Mouse (Mus musculus) lung, postnatal 14 days (tissue): ENCODE measurements around the gene Mrpl17.
A peak's percentile ranks its signal among the peaks of the same experiment; 100 is the strongest.
"Not testable (repeated sequence)": the region's sequence is repeated elsewhere in the genome, so short reads cannot be mapped to it uniquely, and the experiment has no call there.

Experiments used
- DNase-seq: peaks from one replicate; pipeline ENCODE4 v3.0.0; 2021

Mrpl17 gene

DNA sequence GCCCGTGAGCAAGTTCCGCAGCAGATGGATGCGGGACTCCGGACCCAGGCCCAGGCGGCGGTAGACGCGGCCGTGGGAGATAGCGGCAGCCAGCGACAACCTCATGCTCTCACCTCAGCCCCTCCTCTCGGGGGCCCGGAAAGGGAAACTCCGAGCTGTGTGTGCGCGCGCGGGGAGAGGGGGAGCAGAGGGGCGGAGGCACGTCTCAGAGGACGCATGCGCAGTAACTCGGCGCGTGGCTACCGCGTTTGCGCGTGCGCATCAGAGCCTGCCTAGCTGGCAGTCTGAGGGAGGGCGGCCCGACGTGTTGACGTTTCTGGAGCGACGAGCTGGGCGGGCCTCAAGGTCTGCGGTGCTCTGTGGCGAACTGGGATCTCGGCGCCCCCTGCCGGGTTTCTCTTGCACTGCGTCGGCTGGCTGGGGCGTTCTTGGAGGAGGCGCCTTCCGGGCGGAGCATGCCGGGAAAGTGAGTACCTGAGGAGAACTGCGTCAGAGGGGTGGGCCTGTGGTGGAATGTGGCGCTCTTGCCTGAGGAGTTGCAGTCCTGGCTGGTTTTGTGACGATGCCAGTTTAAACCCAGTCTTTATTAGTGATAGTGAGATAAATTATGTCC lies at the start of gene Mrpl17:
Gene Mrpl17, minus strand, starts transcription at position 223 of the 613 bp plus-strand sequence.
- peak; percentile 99 for DNase-seq

DNA sequence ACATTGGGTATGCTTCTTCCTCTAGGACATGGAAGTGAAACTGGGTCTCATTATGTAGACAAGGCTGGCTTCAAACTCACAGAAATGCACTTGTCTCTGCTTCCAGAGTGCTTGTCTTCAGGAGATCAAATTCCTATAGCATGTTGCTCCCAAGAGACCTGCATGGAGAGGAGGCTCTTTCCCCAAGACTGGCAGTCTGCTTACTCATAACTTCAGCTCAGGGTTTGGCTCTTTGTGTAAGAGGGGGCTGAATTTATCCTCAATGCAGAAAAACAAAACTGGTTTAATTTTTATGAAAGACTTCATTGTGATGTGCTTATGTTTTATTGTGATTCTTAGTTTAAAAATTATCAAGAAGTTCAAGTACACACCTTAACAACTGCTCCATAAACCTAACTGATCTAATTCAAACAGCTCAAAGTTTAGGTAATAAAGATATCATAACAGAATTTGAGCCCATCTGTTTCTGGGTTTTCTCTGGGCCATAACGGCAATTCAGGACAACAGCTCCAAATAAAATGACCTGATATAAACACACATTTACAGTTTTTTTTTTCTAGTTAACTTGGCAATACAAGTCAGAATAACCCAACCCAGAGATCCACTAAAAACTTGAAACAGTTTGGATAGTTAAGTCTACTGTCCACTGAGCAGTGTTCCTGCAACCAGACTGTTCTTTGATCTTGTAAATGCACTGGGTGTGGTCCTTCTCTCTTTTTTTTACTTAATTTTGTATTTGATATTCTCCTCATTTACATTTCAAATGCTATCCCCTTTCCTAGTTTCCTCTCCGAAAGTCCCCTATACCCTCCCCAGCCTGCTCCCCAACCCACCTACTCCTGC lies 45.0 kb upstream of the Mrpl17 start:
- not testable (repeated sequence) for DNase-seq

DNA sequence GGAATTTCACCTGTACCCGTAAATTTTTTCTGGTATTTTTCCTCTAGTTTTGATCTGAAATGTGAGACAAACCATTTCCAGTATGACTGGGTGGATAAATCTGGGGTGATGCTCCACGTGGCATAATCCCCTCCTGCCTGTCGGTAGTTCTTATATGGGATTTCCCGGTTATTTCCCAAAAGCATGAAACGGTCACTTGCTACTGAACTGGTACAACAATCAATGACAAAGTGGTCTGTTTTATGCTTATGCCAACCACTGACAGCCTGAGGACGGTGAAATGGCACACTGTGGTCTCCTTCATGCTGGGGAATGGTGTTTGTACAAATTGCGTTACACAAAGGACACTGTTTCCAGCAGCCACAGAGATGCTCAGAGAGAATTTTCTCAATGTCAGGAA lies 13.4 kb upstream of the Mrpl17 start:
- no peak for DNase-seq

DNA sequence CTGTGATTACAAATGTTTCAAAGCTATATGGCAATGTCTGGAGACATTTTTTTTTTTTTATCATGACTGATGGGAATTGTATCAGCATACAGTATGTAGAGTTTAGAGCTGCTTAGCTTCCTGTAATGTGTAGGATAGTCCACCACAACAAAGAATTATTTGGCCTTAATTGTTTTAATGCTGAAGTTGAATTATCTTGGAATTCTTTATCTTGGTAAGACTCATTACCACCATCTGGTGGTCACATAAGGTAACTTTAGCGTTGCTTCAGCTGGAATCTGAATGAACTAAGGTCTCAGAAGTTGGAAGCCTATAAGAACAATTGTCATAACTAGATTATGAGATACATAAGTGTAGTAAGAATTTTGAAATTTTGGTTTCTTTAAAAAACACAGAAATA lies 7.6 kb upstream of the Mrpl17 start:
- DNase-seq = no peak

DNA sequence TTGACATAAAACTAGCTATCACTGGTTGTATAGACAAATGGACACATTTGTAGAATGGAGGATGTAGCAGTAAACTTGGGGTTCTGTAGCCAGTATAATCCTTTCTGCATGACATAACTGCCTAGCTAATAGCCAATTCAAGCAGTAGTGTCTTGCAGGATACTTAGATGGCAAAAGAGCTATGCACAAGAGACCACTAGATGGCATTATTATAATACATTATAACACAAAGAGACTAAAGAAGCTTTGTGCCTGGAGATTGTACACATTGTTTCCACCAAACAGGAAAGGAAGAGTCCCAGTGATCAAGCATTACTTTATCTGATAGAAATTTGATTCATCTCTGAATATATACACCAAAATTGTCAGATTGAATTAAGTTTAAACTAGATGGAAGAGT lies 5.8 kb upstream of the Mrpl17 start:
- no peak for DNase-seq

DNA sequence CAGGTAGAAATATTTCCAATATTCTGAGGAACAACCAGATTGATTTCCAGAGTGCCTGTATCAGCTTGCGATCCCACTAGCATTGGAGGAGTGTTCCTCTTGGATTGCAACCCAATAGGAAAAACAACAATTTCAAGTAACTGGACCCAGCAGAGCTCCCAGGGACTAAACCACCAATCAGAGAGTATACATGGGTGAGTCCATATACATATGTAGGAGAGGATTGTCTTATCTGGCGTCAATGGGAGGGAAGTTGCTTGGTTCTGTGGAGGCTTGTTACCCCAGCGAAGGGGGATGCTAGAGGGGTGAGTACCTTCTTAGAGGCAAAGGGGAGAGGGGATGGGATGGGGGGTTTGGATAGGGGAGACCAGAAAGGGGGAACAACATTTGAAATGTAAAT lies 2.4 kb upstream of the Mrpl17 start:
- no peak for DNase-seq

DNA sequence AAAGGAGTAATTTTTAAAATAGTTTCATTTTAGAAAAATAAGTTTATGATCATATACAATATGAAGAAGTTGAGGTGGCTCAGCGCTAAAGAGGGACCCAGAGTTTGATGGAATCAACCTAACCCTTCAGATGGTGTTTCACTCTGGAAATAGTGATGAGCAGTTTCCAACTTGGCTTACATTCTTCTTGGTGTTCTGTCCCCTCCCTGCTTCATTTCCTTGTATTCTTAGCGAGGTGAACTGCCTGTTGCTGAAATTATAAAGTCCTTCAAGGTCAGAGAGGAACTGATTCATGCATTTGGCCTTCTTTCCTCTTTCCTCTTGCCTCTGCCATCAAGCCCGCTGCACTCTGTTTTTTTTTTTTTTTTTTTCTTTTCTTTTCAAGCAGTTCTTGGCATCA lies 1.7 kb upstream of the Mrpl17 start:
- DNase-seq = no peak

DNA sequence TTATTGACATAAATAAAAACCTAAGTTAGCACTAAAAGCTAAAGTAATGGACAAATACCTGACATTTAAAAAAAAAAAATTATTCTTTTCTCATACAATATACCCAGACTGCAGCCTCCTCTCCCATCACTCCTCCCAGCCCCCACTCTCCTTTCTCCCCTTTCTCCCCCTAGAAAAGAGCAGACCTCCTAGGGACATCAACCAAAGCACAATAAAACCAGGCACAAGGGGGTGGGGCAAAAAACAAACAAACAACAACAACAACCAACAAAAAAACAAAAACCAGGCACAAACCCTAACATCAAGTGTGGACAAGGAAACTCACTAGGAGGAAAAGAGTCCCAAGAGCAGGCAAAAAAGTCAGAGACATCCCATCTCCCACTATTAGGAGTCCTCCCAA lies 617 bp upstream of the Mrpl17 start:
- DNase-seq = no peak

DNA sequence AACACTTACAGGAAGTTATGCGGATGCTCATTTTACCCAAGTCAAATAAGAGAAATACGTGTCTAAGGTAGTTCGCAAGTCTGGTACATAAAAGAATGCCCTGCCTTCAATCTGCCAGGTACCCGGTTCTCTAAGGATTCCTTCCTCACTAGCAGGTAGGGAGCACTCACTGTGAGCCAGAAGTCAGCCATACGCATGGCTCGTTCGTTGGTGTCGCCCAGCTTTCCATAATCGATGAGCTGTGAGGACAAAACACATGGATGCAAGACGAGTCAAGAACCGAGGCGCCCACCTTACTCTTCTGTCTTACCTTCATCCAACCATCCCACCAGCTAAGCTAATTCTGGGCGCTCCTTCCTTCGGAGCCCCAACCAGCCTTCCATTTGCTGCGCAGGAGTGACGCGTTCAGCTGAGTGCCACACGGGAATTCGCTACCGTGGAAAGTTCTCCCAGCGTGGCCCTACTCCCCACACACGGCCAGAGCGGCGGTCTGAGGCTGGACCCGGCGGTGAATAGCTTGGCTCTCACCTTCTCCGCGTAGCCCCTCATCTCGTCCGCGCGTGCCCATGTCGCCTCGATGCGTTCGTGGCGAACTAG lies 521 bp downstream of the Mrpl17 start:
- DNase-seq = no peak

DNA sequence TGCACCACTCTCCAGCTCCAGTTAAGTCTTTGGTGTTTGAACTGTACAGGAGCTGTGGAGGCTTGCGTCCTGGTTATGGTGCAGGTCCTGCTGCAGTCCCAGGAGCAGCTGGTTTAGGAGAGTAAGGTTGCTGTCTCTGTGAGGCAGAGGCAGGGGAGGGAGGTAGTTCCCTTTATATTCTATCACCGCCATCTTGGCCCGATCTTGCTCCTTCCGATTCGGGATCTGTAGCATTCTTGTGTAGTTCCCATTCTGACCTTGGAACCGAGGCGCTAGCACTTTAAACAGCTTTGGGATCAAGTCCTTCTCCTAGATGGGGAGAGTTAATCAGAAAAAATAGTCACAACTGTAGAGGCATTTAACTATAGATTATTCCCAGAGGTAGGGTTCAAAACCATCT lies 1.1 kb downstream of the Mrpl17 start:
- no peak for DNase-seq

DNA sequence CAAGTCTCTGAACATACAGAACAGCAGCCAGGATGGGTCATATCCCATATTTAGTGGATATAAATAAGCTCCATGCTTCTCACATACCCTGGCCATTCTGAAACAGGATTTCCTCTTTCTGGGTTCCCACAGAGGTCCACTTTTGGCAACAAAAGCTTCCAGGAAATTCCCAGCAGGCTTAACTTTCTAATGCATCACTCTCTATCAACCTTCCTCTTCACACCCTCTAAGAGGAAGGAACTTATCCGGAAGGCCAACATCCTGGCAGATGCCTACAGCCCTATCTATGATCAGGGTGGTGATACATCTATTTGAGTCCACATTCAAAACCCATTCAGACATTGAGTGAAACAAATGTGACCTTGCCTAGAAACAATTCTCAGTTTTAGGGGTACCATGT lies 2.5 kb downstream of the Mrpl17 start:
- DNase-seq = no peak

DNA sequence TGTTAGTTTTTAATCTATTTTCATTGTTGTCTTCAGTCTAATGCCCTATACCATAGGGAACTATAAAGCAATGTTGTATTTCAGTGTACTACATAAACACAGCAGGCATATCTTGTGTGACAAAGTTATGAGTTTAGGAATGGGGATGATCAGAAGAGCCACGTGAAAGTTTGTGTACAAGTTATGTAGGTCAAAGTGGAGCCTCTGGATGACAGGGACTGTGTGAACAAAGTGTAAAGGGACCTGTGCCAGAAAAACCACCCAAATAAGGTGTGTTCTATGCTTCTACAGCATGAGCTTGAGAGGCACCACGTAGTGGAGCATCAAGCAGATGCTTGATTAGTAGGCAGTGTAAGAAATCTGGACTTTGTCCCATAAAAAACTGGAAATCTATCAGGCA lies 4.2 kb downstream of the Mrpl17 start:
- no peak for DNase-seq

DNA sequence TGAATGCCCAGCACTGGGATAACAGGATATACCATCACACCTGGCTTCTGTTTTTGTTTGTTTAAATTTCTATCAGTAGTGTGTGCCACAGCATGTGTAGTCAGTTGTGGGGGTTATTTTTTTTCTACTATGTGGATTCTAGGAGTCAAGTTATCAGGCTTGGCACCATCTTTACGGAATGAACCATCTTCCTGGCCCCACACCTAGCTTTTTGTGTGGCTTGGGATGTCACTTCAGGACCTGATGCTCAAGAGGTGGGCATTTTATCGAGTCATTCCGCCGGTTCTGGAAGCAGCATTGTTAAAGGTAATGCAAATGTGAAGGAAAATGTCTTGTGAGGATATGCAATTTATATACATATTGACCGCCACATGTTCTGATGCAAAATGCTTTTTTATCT lies 4.8 kb downstream of the Mrpl17 start:
- no peak for DNase-seq

DNA sequence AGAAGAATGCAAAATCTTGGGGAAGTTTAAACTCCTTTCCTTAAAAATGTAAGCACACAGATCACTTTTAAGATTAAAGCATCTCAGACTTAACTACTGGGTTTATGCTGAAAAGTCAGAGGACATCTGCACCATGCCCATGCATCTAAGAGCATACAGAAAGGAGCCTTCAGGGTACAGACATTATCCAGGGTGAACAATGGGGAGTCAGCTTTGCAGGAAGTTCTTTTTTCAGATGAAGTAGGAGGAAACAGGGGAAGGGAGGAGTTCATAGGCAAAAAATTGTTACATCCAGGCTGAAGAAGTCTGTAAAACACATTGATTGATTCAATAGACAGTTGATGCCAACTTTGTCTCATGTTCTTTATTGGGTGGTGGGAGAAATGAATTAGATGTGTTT lies 7.5 kb downstream of the Mrpl17 start:
- no peak for DNase-seq

DNA sequence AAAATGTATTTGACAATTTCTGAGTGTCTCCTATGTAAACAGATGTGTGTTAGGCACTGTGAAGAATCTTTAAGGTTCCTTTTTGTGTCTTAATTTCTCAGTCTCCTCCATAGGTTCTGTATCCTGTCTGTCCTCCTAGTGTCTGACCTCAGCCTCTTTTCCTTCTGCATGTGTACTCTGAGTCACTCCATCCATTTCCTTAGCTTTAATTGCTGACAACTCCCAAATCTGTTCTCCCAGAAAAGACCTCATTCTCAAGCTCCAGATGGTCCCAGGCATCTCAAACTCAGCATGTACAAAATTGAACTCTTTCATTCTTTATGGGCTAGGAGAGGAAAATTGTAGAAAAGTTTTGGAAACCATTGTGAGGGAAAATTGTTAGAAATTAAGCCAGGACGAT lies 8.1 kb downstream of the Mrpl17 start:
- no peak for DNase-seq

DNA sequence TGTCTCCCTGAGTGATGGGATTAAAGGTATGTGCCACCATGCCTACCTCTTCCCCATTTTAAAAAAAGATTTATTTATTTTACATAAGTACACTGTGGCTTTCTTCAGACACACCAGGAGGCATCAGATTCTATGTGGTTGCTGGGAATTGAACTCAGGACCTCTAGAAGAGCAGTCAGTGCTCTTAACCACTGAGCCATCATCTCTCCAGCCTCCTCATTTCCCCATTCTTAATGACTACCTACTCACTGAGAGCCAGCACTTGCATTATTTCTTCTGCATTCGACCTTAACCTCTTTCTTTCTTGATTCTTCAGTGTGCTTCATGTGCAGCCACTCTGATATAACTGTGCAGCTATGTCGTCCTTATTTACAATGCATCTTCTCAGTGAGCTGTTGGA lies 8.6 kb downstream of the Mrpl17 start:
- DNase-seq = no peak

DNA sequence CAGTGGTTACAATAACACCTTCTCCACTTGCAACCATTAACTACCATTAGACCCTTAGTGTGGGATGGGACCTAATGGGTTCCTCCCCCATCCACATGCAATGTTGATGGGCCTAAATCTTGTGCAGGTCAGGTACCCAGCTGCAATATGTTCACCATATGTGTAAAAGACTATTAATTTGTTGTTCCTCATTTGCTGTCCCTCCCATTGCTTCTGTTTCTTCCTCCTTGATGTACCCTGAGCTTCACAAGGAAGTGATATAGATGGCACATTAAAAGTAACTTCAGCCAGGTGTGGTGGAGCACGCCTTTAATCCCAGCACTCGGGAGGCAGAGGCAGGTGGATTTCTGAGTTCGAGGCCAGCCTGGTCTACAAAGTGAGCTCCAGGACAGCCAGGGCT lies 13.9 kb downstream of the Mrpl17 start:
- no peak for DNase-seq

DNA sequence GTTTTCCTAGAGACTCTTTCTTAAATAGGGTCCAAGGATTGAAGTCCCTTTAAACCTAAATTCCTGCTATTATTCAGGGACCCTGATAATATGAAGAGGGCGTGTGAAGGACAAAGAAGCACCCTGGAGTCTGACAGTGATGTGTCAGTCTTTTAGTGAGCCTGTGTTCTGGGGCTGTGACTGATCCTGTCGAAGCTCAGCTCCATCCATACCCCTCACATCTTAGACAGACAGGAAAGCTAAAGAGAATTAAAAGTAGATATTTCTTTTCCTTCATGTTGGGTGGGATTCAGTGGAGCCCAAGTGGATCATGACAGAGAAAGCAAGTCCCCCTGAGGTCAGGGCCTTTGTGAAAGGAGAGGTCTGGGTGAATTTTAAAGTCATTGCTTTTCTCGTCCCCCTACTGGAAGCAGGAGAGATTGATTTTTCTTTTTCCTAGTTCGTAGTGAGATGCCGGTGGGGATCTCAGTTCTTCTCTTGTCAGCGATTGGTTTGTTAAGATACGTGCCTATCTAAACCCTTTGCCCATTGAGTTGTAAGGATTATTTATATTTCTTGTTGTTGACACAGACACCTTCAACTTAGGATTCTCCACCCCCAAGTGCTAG lies 15.0 kb downstream of the Mrpl17 start:
- DNase-seq = no peak

DNA sequence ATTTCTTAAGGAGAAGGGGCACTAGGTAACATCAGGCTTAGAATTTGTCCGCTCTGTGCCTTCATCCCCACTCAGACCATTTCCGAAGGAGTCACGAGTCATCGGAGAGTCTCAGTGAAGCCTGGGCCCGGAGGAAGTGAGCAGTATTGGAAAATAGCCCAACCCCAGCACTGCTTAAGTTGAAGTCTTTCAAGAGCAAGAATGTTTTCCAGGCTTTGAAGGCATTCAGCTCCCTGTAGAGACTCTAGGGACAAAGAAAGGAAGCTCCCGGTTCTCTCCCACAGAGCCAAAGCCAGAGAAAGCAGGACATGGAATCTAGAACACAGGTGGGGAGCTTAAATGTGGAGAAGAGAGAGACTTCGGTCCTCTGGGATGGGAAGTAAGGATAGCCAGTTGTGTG lies 17.2 kb downstream of the Mrpl17 start:
- no peak for DNase-seq

DNA sequence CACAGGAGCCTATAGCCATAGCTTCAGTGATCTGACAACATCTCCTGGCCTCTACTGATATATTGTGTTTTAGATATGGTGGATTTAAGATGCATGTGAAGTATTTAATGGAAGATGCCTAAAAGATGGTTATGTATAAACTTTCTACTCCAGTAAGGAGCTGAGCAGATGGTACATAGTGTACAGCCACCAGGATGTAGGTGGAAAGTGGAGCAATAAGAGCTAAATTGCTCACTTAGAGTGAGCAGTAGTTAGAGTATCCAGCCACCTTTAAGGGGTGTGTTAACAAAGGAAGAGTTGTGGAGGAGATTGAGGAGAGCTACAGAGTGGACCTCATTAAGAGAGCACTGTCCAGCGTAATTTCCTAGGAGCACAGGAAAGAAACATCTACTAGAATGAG lies 19.8 kb downstream of the Mrpl17 start:
- DNase-seq = no peak

DNA sequence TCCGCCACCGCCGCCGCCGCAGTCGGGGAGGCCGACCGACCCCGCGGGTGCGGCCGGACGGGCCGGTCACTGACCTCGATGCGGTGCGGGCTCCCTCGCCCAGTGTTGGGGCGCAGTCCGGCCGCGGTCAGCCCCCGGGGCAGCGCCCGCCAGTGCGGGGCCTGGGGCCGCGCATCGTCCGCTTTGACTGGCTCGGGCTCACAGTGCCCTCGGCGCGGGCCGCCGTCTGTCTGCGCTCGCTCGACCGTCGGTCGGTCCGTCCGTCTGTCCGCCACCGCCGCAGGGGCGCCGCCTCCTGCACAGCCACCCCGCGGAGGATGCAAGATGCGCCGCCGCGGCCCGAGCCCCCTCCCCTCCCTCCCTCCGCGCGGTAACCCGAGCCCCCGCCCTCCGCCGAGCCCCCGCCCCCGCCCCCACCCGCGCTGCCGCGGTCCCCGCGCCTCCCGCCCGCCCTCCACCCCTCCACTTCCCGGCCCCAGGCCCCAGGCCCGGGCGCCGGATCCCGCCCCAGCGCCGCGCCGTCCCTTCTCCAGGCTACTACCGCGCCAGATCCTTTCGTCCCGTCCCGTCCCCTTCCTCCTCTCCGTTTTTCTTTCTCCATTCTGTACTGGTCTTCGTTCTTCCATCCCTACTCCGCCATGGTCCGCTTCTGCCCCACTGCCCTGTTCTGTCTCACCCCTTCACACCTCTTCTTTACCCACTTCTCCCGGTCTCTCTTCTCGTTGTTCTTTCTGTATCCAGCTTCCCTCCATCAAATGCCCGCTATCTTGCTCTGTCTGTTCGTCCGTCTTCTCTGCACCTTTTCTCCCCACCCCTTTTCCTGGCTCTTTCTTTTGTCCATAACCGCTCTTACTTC lies 23.4 kb downstream of the Mrpl17 start, which contains the start of gene Dchs1:
Gene Dchs1, minus strand, starts transcription at position 370 of the 856 bp plus-strand sequence.
- no peak for DNase-seq

DNA sequence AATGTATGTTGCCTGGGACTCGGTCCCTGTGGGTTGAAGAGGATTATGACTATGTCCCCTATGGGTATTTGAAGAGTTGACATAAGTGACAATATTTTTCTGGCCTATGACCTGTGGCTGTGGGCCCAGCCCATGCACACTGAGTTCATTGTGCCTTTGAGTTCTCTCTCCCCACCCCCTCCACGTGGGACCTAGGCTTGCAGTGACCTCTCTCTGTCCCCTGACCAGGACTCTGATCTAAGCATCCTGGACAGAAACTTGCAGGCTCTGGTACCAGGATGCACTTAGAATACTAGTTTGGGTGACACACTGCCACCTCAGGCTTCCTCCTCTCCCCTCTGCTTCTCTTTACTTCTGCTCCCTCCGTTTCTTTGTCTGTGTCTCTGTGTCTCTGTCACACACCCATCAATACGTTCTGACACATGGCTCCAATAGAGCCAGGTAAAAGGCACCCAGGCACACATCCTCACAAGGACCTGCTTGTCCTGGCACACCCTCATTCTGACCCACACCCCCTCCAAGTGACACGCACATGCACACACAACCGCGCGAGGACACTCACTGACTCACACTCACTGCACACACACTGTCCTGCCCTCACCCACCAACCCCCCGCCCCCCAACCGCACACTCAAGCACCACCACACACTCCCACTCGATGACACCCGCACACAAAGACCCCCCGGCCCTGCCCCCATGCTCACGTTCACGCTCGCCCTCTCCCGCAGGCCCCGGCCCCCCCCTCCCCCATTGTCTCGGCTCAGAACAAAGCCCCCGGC lies 24.2 kb downstream of the Mrpl17 start:
- no peak for DNase-seq
